Mouse (Mus musculus) spleen, adult 2 months (tissue): ENCODE data around the gene Sec61a2.

Source experiments
- CTCF ChIP-seq: fragments of 200-500 bp; IDR thresholded peaks from 2 replicates; pipeline ENCODE4 v1.5.1; 2011; ENCODE audit warnings: mild to moderate bottlenecking, inconsistent platforms; ENCODE audit not compliant: insufficient read depth, insufficient read length, insufficient replicate concordance; ENCODE audit errors: extremely low read depth
- POLR2A ChIP-seq: fragments of 200-500 bp; IDR thresholded peaks from 2 replicates; pipeline ENCODE4 v1.6.1; 2011; ENCODE audit warnings: low read depth, low read length, inconsistent platforms

- TF ChIP-seq POLR2A (no peak), CTCF (no peak)
Observed at GRCm38 (mm10) chr2:5942416-5943032, 47.3 kb upstream of the Sec61a2 start, which contains the start of gene Dhtkd1.
